Mouse (Mus musculus): Measurements from ENCODE around the gene Tprn.

The Tprn gene

GRCm38 (mm10) chr2:25237522-25237921 is 24.9 kb upstream of the Tprn start:
- 75% methylated on average over 4 of the region's 4 CpGs for WGBS

- 88% methylated on average over 3 of the region's 3 CpGs for WGBS
These were observed 22.7 kb upstream of the Tprn start for GRCm38 (mm10) chr2:25239766-25240165.

GRCm38 (mm10) chr2:25240310-25240709 is 22.1 kb upstream of the Tprn start:
- WGBS: 58% methylated on average over 8 of the region's 8 CpGs

- whole genome bisulfite sequencing: 1% methylated on average over 29 of the region's 29 CpGs
These were observed 21.5 kb upstream of the Tprn start for GRCm38 (mm10) chr2:25240723-25241437.

- 20% methylated on average over 6 of the region's 6 CpGs for WGBS
These were observed 21.0 kb upstream of the Tprn start for GRCm38 (mm10) chr2:25241438-25241775.

GRCm38 (mm10) chr2:25242101-25242506 is 20.3 kb upstream of the Tprn start, which contains the start of the genes Rnf208 and Cysrt1:
Gene Rnf208, plus strand, starts transcription at chr2:25242255.
Gene Cysrt1, minus strand, starts transcription at chr2:25242452.
- under 1% methylated on average over 48 of the region's 59 CpGs for WGBS

- 64% methylated on average over 8 of the region's 8 CpGs for WGBS
These were observed 19.1 kb upstream of the Tprn start for GRCm38 (mm10) chr2:25243342-25243741.

GRCm38 (mm10) chr2:25244144-25244543 is 18.3 kb upstream of the Tprn start:
- WGBS: 86% methylated on average over 4 of the region's 4 CpGs

- 89% methylated on average over 10 of the region's 10 CpGs for WGBS
These were observed 16.0 kb upstream of the Tprn start, which contains the start of gene AL732309.1 for GRCm38 (mm10) chr2:25246183-25247072. Gene AL732309.1, minus strand, starts transcription at chr2:25246863.

GRCm38 (mm10) chr2:25252331-25252730 is 10.1 kb upstream of the Tprn start:
- WGBS: 89% methylated on average over 1 of the region's 1 CpGs

GRCm38 (mm10) chr2:25255284-25255779 is 7.1 kb upstream of the Tprn start, which contains the start of gene Tmem203:
Gene Tmem203, plus strand, starts transcription at chr2:25255439.
- under 1% methylated on average over 39 of the region's 39 CpGs for WGBS

- 39% methylated on average over 12 of the region's 12 CpGs for WGBS
These were observed 5.8 kb upstream of the Tprn start for GRCm38 (mm10) chr2:25256443-25257109.

- 77% methylated on average over 5 of the region's 5 CpGs for WGBS
These were observed 5.2 kb upstream of the Tprn start for GRCm38 (mm10) chr2:25257250-25257649.

- 59% methylated on average over 2 of the region's 2 CpGs for WGBS
These were observed 3.5 kb upstream of the Tprn start for GRCm38 (mm10) chr2:25258887-25259286.

- 29% methylated on average over 12 of the region's 12 CpGs for WGBS
These were observed 548 bp upstream of the Tprn start for GRCm38 (mm10) chr2:25261870-25262269.

- WGBS: under 1% methylated on average over 82 of the region's 82 CpGs
These were observed 591 bp downstream of the Tprn start for GRCm38 (mm10) chr2:25262795-25263622.

GRCm38 (mm10) chr2:25263623-25264285 is 1.3 kb downstream of the Tprn start:
- WGBS: 33% methylated on average over 12 of the region's 12 CpGs

- WGBS: 77% methylated on average over 5 of the region's 5 CpGs
These were observed 1.9 kb downstream of the Tprn start for GRCm38 (mm10) chr2:25264286-25264660.

GRCm38 (mm10) chr2:25264851-25265250 is 2.4 kb downstream of the Tprn start:
- 62% methylated on average over 3 of the region's 3 CpGs for WGBS

GRCm38 (mm10) chr2:25265897-25266656 is 3.7 kb downstream of the Tprn start:
- WGBS: 55% methylated on average over 6 of the region's 6 CpGs
